8 mouse cellular contexts compared by ENCODE assay signal in the genomic region with DNA sequence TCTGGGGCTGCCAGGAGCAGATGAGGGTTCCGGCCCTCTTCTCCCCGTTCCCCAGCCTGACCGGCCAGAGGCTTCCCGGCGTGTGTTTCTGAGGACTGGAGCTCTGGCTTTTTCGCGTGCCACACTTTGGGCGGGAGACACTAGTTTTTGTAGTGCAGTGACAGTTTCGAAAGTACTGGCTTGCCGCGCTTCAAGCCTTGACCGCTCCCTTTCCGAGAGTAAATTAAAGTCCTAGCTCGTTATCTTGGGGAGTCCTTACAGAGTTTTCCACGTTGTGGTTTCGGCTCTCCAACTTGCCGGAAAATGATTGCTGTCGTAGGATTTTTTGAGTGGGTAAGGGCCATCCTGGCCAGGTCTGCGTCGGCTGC. TPM values are rescaled to one million over a fixed set of nuclear protein-coding genes. Genes with fewer than 3 reads are reported as not detected.
A peak's percentile ranks its signal among the peaks of the same experiment; 100 is the strongest.
DNase-seq lines count a peak whose midpoint lies in the region; ATAC-seq lines count a peak whose summit lies in the region.

No protein-coding gene starts in this region.

- peak overlapping the region; percentile 100 for H3K4me3 ChIP-seq in kidney, embryonic 14.5 days (ENCODE audit: low read length)
- peak overlapping the region; percentile 98 for H3K4me3 ChIP-seq in brown adipose tissue, adult 24 weeks (ENCODE audit: insufficient read depth, low read depth, low read length)
- H3K4me3 ChIP-seq in hindbrain, embryonic 13.5 days = peak overlapping the region; percentile 97
- peak overlapping the region; percentile 84 for H3K4me3 ChIP-seq in midbrain, embryonic 12.5 days

- WGBS in kidney, embryonic 14.5 days = 0% methylated on average over 20 of the region's 20 CpGs
- WGBS in hindbrain, embryonic 13.5 days = under 1% methylated on average over 20 of the region's 20 CpGs
- WGBS in midbrain, embryonic 12.5 days = under 1% methylated on average over 20 of the region's 20 CpGs

- DNase-seq in kidney, postnatal 25 days = no peak
- no peak for DNase-seq in right cerebral cortex, postnatal 36 days (ENCODE audit: low spot score in 2 of 2)
- DNase-seq in gastrocnemius, postnatal 10 days = no peak
- DNase-seq in T-cell, adult 2 months (ENCODE audit: low spot score) = no peak

- no peaks in the 10 kb centered on the region for H3K27me3 ChIP-seq in kidney, embryonic 14.5 days (ENCODE audit: control insufficient read depth, insufficient read depth, low read length)
- no peaks in the 10 kb centered on the region for H3K27me3 ChIP-seq in hindbrain, embryonic 13.5 days
- no peaks in the 10 kb centered on the region for H3K27me3 ChIP-seq in midbrain, embryonic 12.5 days

- peak overlapping the region; percentile 100 for H3K9ac ChIP-seq in kidney, embryonic 14.5 days (ENCODE audit: low read depth, low read length)
- peak overlapping the region; percentile 99 for H3K9ac ChIP-seq in hindbrain, embryonic 13.5 days
- H3K9ac ChIP-seq in midbrain, embryonic 12.5 days (replicated peaks) = peak overlapping the region; percentile 94

- peak overlapping the region; percentile 67 for H3K4me2 ChIP-seq in kidney, embryonic 14.5 days (replicated peaks; ENCODE audit: low read depth, low read length)
- H3K4me2 ChIP-seq in hindbrain, embryonic 13.5 days = peak overlapping the region; percentile 96
- peak overlapping the region; percentile 90 for H3K4me2 ChIP-seq in midbrain, embryonic 12.5 days (replicated peaks)

- no peak for ATAC-seq in kidney, embryonic 14.5 days (ENCODE audit: low FRiP score, low TSS enrichment)
- ATAC-seq in hindbrain, embryonic 13.5 days (ENCODE audit: low FRiP score) = no peak; the same call in 1 of the 2 replicates
- no peak; the same call in 1 of the 2 replicates for ATAC-seq in midbrain, embryonic 12.5 days (ENCODE audit: low FRiP score, low read depth)

- H3K9me3 ChIP-seq in kidney, embryonic 14.5 days (ENCODE audit: control insufficient read depth, low read length) = no peaks in the 10 kb centered on the region
- H3K9me3 ChIP-seq in hindbrain, embryonic 13.5 days = no peaks in the 10 kb centered on the region
- no peaks in the 10 kb centered on the region for H3K9me3 ChIP-seq in midbrain, embryonic 12.5 days

- H3K36me3 ChIP-seq in kidney, embryonic 14.5 days (ENCODE audit: control insufficient read depth, insufficient read depth, low read length) = peaks cover 2% of the 10 kb centered on the region; the same call in 1 of the 2 replicates
- H3K36me3 ChIP-seq in hindbrain, embryonic 13.5 days = no peaks in the 10 kb centered on the region
- H3K36me3 ChIP-seq in midbrain, embryonic 12.5 days = no peaks in the 10 kb centered on the region

- peaks cover 26% of the 10 kb centered on the region for H3K4me1 ChIP-seq in kidney, embryonic 14.5 days (ENCODE audit: control insufficient read depth, insufficient read depth, low read length)
- H3K4me1 ChIP-seq in brown adipose tissue, adult 24 weeks (ENCODE audit: control insufficient read depth, insufficient read depth, insufficient read length, low read length) = peaks cover 19% of the 10 kb centered on the region
- H3K4me1 ChIP-seq in hindbrain, embryonic 13.5 days (replicated peaks) = peaks cover 47% of the 10 kb centered on the region
- H3K4me1 ChIP-seq in midbrain, embryonic 12.5 days = peaks cover 47% of the 10 kb centered on the region

- H3K27ac ChIP-seq in kidney, embryonic 14.5 days (ENCODE audit: low read depth, low read length) = peak overlapping the region; percentile 100
- peak overlapping the region; percentile 86 for H3K27ac ChIP-seq in brown adipose tissue, adult 24 weeks (replicated peaks; ENCODE audit: low read depth, low read length)
- peak overlapping the region; percentile 100 for H3K27ac ChIP-seq in hindbrain, embryonic 13.5 days
- H3K27ac ChIP-seq in midbrain, embryonic 12.5 days (replicated peaks) = peak overlapping the region; percentile 99

RNA-seq across cellular contexts. Expression of a gene that starts 0.7 kb away (rescaled TPM):
- polyA plus RNA-seq in kidney, embryonic 14.5 days (2014; fragmentation: Nextera tagmentation; extraction: Ambion mirVana) = 82.4 and 118 TPM in 2 replicates
- polyA plus RNA-seq in brown adipose tissue, adult 24 weeks (2012; ENCODE audit: insufficient read depth, insufficient read length, missing spikeins) = 16.7 and 26.2 TPM in 2 replicates
- 115 and 119 TPM in 2 replicates for polyA plus RNA-seq in hindbrain, embryonic 13.5 days (2015; fragmentation: Nextera tagmentation; extraction: Ambion mirVana)
- polyA plus RNA-seq in midbrain, embryonic 12.5 days (2016; fragmentation: Nextera tagmentation; extraction: Ambion mirVana) = 166 and 167 TPM in 2 replicates
- total RNA-seq in gastrocnemius, postnatal 10 days (2021) = 10 to 100 TPM; 43.0 to 57.9 TPM

RNA-seq across cellular contexts. Expression of a gene that starts 30.9 kb away (rescaled TPM):
- polyA plus RNA-seq in kidney, embryonic 14.5 days (2014; fragmentation: Nextera tagmentation; extraction: Ambion mirVana) = 40.9 and 46.6 TPM in 2 replicates
- polyA plus RNA-seq in brown adipose tissue, adult 24 weeks (2012; ENCODE audit: insufficient read depth, insufficient read length, missing spikeins) = 255 and 304 TPM in 2 replicates
- polyA plus RNA-seq in hindbrain, embryonic 13.5 days (2015; fragmentation: Nextera tagmentation; extraction: Ambion mirVana) = 36.9 and 38.5 TPM in 2 replicates
- 35.5 and 44.5 TPM in 2 replicates for polyA plus RNA-seq in midbrain, embryonic 12.5 days (2016; fragmentation: Nextera tagmentation; extraction: Ambion mirVana)
- 10 to 100 TPM; 19.0 to 22.4 TPM for total RNA-seq in gastrocnemius, postnatal 10 days (2021)

RNA-seq across cellular contexts. Expression of a gene that starts 36.1 kb away (rescaled TPM):
- 17.0 and 25.2 TPM in 2 replicates for polyA plus RNA-seq in kidney, embryonic 14.5 days (2014; fragmentation: Nextera tagmentation; extraction: Ambion mirVana)
- polyA plus RNA-seq in brown adipose tissue, adult 24 weeks (2012; ENCODE audit: insufficient read depth, insufficient read length, missing spikeins) = 3.4 and 17.5 TPM in 2 replicates
- 13.2 and 18.6 TPM in 2 replicates for polyA plus RNA-seq in hindbrain, embryonic 13.5 days (2015; fragmentation: Nextera tagmentation; extraction: Ambion mirVana)
- 19.4 and 30.6 TPM in 2 replicates for polyA plus RNA-seq in midbrain, embryonic 12.5 days (2016; fragmentation: Nextera tagmentation; extraction: Ambion mirVana)
- total RNA-seq in gastrocnemius, postnatal 10 days (2021) = 1 to 10 TPM; 1.3 to 1.8 TPM

RNA-seq across cellular contexts. Expression of a gene that starts 47.4 kb away (rescaled TPM):
- polyA plus RNA-seq in kidney, embryonic 14.5 days (2014; fragmentation: Nextera tagmentation; extraction: Ambion mirVana) = 1.8 and 2.1 TPM in 2 replicates
- polyA plus RNA-seq in brown adipose tissue, adult 24 weeks (2012; ENCODE audit: insufficient read depth, insufficient read length, missing spikeins) = 1.7 TPM in 1 of 2 replicates, not detected in the other
- polyA plus RNA-seq in hindbrain, embryonic 13.5 days (2015; fragmentation: Nextera tagmentation; extraction: Ambion mirVana) = not detected in 2 replicates
- 0.64 and 0.99 TPM in 2 replicates for polyA plus RNA-seq in midbrain, embryonic 12.5 days (2016; fragmentation: Nextera tagmentation; extraction: Ambion mirVana)
- 1 to 10 TPM; 6.3 to 7.1 TPM for total RNA-seq in gastrocnemius, postnatal 10 days (2021)
